ENCODE assay signal across 21 mouse cellular contexts in the genomic region with DNA sequence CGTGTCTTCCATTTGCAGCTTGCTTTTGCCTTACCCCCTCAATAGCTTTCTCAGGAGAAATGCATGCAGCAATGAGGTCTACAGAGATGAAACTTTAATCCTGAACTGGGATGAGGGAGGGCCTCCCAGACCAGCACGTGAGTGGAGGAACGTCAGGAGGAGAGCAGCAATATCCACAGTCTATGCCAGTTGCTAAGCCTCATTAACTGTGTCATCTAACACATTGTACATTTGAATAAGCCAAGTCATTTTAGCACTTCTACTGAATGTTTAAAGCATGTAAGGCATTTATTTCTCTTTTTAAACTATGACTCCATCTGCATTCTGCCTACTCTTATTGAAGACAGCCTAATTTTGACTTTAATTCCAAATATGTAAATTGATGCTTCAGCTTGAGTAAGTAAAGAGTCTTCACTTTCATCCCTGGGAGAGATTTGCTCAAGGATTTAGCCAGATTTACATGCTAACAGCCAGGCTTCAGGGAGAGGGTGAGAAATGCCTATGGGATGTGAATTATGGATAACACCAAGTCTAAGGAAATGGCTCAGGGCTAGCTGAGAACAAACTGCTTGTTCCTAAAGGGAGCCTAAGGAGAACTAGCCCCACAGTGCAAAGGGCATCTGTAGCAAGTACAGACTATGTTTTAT.
DNase-seq lines count a peak whose midpoint lies in the region; ATAC-seq and TF ChIP-seq lines count a peak whose summit lies in the region.
"Had no signal": no experiment of that assay in that cellular context is flagged by ENCODE, and none has a peak within 500 bp of the region (broad histone marks: within the 10 kb centered on the region; RNA-seq: fewer than 3 reads in every experiment).

No protein-coding gene starts in this region.

- H3K9ac ChIP-seq in kidney, postnatal 0 days (ENCODE audit: low read depth, low read length) = no peak overlapping the region
- no peak overlapping the region for H3K9ac ChIP-seq in kidney, embryonic 15.5 days
- H3K9ac ChIP-seq: embryonic facial prominence, embryonic 15.5 days; hindbrain, embryonic 14.5 days; intestine, embryonic 15.5 days had no signal

- H3K27me3 ChIP-seq in kidney, postnatal 0 days (ENCODE audit: insufficient read depth, low read length) = no peaks in the 10 kb centered on the region
- H3K27me3 ChIP-seq in kidney, embryonic 15.5 days = no peaks in the 10 kb centered on the region
- H3K27me3 ChIP-seq: embryonic facial prominence, embryonic 15.5 days; intestine, embryonic 15.5 days had no signal

- no peak for TF ChIP-seq CTCF in kidney, postnatal 0 days (IDR thresholded peaks at IDR 0.05; ENCODE audit: low read depth)

- no peak overlapping the region for H3K4me2 ChIP-seq in kidney, postnatal 0 days (ENCODE audit: low read length)
- no peak overlapping the region for H3K4me2 ChIP-seq in kidney, embryonic 15.5 days
- H3K4me2 ChIP-seq: embryonic facial prominence, embryonic 15.5 days; hindbrain, embryonic 14.5 days; intestine, embryonic 15.5 days; liver, embryonic 11.5 days had no signal

- H3K9me3 ChIP-seq in kidney, postnatal 0 days (replicated peaks; ENCODE audit: low read length) = no peaks in the 10 kb centered on the region
- no peaks in the 10 kb centered on the region for H3K9me3 ChIP-seq in kidney, embryonic 15.5 days (replicated peaks)
- H3K9me3 ChIP-seq: embryonic facial prominence, embryonic 15.5 days; heart, embryonic 10.5 days; intestine, embryonic 15.5 days had no signal

- ATAC-seq in kidney, postnatal 0 days (replicated peaks; ENCODE audit: low FRiP score, low read depth) = no peak
- no peak for ATAC-seq in kidney, embryonic 15.5 days (replicated peaks; ENCODE audit: low FRiP score)
- no peak for ATAC-seq in monocyte, adult 5-6 weeks (replicated peaks; ENCODE audit: insufficient number of reproducible peaks, low FRiP score, low TSS enrichment, poor library complexity, severe bottlenecking)
- ATAC-seq: activated CD4-positive, CD25-positive, alpha-beta regulatory T cell, adult 4 months; intestine, embryonic 15.5 days; Patski had no signal

- H3K36me3 ChIP-seq in kidney, postnatal 0 days (ENCODE audit: insufficient read depth, low read length) = no peaks in the 10 kb centered on the region
- no peaks in the 10 kb centered on the region for H3K36me3 ChIP-seq in kidney, embryonic 15.5 days
- H3K36me3 ChIP-seq: embryonic facial prominence, embryonic 15.5 days; heart, embryonic 10.5 days; intestine, embryonic 15.5 days had no signal

- WGBS in kidney, postnatal 0 days = 52% methylated on average over 3 of the region's 3 CpGs
- 41% methylated on average over 3 of the region's 3 CpGs for WGBS in kidney, embryonic 15.5 days

- H3K4me3 ChIP-seq in kidney, postnatal 0 days (replicated peaks; ENCODE audit: low read depth, low read length) = no peak overlapping the region
- no peak overlapping the region for H3K4me3 ChIP-seq in kidney, embryonic 15.5 days (replicated peaks)
- H3K4me3 ChIP-seq: embryonic facial prominence, embryonic 15.5 days; heart, embryonic 10.5 days; intestine, embryonic 15.5 days had no signal

- no peaks in the 10 kb centered on the region for H3K4me1 ChIP-seq in kidney, postnatal 0 days (replicated peaks; ENCODE audit: insufficient read depth, low read length)
- H3K4me1 ChIP-seq in kidney, embryonic 15.5 days = no peaks in the 10 kb centered on the region
- H3K4me1 ChIP-seq: embryonic facial prominence, embryonic 15.5 days; heart, embryonic 10.5 days; intestine, embryonic 15.5 days had no signal

- no peak overlapping the region for H3K27ac ChIP-seq in kidney, postnatal 0 days
- H3K27ac ChIP-seq in kidney, embryonic 15.5 days = no peak overlapping the region
- H3K27ac ChIP-seq: embryonic facial prominence, embryonic 15.5 days; heart, embryonic 10.5 days; hindbrain, embryonic 14.5 days; intestine, embryonic 15.5 days; macrophage had no signal

- intact Hi-C loops in left cerebral cortex, postnatal 25 days (cut with DNase I) = no loop called here

- DNase-seq in kidney, postnatal 0 days (ENCODE audit: low spot score) = peak; percentile 18
- peak; percentile 14 for DNase-seq in right cerebral cortex, postnatal 25 days
- DNase-seq in right cerebral cortex, postnatal 14 days = no peak
- peak; percentile 11 to 57 for DNase-seq in left cerebral cortex, postnatal 25 days (ENCODE audit: low spot score in 2 of 2)
- no peak for DNase-seq in retina, embryonic 14.5 days (ENCODE audit: low spot score)
- DNase-seq: adrenal gland, postnatal 36 days; cerebellum, adult 9-11 months; embryo, embryonic 11 days; heart, postnatal 14 days; lung, adult 2 months; thymus, adult 18-20 months had no signal

Comparison
In these comparisons a context has a peak if more than half of its experiments do, and no peak if none do; other contexts are left out.
1. DNase-seq: peak in kidney, postnatal 0 days (single experiment), right cerebral cortex, postnatal 25 days (single experiment) and left cerebral cortex, postnatal 25 days (2 of 2); none in right cerebral cortex, postnatal 14 days (single experiment) and retina, embryonic 14.5 days (single experiment).